Mouse (Mus musculus) olfactory bulb, adult 2 months (tissue): ENCODE data around the gene Inava. TPM values are rescaled to one million over a fixed set of nuclear protein-coding genes. Genes with fewer than 3 reads are reported as not detected.

Experiments used
- H3K27ac ChIP-seq: fragments of 200-500 bp; 2 replicates; pipeline ENCODE4 v1.5.1; 2012; ENCODE audit warnings: low read depth, low read length; ENCODE audit not compliant: insufficient read depth
- H3K4me1 ChIP-seq: fragments of 200-500 bp; 2 replicates; pipeline ENCODE4 v1.6.1; 2012; ENCODE audit warnings: low read length; ENCODE audit not compliant: control insufficient read depth, insufficient read depth
- H3K4me3 ChIP-seq: fragments of 200-500 bp; 2 replicates; pipeline ENCODE4 v1.5.1; 2012; ENCODE audit warnings: mild to moderate bottlenecking, low read depth, low read length, moderate library complexity; ENCODE audit not compliant: insufficient read depth
- CTCF ChIP-seq: fragments of 200-500 bp; IDR thresholded peaks from 2 replicates; pipeline ENCODE4 v1.5.1; 2012; ENCODE audit warnings: low read depth, mild to moderate bottlenecking, low read length, moderate library complexity; ENCODE audit not compliant: insufficient read depth
- POLR2A ChIP-seq: fragments of 200-500 bp; IDR thresholded peaks from 2 replicates; pipeline ENCODE4 v1.6.1; 2012; ENCODE audit warnings: mild to moderate bottlenecking, low read depth, low read length, moderate library complexity; ENCODE audit not compliant: insufficient read depth
- WGBS: fragments of 180-500 bp; shearing (Covaris S2); methylation state at CpG from one replicate; pipeline ENCODE4 v1.1.7; 2018; 5-methylcytosine and 5-hydroxymethylcytosine counted together
- polyA plus RNA-seq: library from polyadenylated mRNA; stranded (reverse); fragments of >200 nt; gene quantifications from 2 replicates; pipeline ENCODE4 v1.2.4, GENCODE M21; 2012; ENCODE audit warnings: low replicate concordance; ENCODE audit not compliant: missing spikeins, insufficient read depth, insufficient read length

The Inava gene
- polyA plus RNA-seq, 1 experiment = not detected

DNA sequence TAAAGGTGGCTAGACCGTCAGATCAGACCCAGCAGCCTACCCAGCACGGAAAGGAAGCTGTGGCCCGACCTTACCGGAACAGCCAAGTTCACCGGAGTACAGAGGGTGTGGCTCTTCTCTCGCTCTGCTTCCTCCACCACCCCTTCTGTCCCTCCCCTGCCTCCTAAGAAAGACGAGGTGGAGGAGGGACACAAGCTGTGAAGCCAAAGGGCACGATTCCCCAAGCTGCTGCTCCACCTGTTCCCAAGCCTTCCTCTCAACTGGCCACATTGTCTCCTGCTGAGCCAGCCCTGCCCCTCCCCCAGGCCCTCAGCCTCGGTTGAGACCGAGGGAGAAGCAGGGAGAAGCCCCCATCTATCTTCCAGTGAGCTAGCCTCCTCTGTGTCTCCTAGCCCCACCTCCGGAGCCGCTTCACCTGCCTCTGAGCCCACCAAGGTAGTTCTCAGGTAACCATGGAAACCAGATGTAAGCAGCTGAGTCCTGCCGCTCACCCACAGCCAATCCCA, 59.9 kb downstream of the Inava start:
- Histone ChIP-seq H3K27ac (no peak overlapping the region), H3K4me1 (peaks cover 25% of the 10 kb centered on the region), H3K4me3 (no peak overlapping the region)
- WGBS = 40% methylated on average over 13 of the region's 13 CpGs
- TF ChIP-seq CTCF (no peak), POLR2A (no peak)

DNA sequence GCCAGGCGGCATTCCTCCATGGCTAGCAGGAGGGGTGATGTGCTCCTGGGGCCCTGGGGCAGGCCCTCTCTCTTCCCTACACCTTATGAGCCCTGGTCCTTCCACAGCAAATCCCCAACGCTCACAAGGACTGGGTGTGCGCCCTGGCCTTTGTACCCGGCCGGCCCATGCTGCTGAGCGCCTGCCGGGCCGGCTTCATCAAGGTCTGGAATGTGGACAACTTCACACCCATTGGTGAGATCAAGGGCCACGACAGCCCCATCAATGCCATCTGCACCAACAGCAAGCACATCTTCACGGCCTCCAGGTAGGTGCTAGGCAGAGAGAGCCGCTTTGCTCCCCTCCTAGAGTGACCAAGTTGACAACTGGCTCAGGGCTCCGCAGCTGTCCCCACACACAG, 61.4 kb downstream of the Inava start:
- H3K4me1 ChIP-seq = peaks cover 26% of the 10 kb centered on the region
- H3K4me3 ChIP-seq = no peak overlapping the region
- no peak overlapping the region for H3K27ac ChIP-seq
- no peak for TF ChIP-seq POLR2A
- WGBS = 91% methylated on average over 12 of the region's 12 CpGs

DNA sequence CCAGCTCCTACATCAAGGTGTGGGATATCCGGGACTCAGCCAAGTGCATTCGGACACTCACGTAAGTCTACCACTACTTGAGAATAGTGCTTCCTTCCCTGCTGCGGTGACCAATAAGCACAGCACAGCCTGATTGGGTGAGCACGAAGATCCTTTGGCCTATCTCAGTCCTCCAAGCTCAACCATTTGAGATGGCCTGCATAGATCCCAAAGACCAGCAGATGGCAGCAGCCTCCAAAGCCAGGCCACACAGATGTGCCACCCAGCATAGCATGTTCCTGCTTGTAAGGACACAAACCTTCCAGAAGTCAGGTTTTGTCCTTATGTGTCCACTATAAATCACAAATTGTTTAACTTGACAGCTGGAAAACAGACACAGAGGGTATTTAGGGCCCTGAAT, 64.0 kb downstream of the Inava start:
- Histone ChIP-seq H3K4me3 (no peak overlapping the region), H3K4me1 (peaks cover 35% of the 10 kb centered on the region), H3K27ac (no peak overlapping the region)
- TF ChIP-seq CTCF (peak; percentile 68), POLR2A (no peak)
- WGBS = 10% methylated on average over 5 of the region's 5 CpGs

DNA sequence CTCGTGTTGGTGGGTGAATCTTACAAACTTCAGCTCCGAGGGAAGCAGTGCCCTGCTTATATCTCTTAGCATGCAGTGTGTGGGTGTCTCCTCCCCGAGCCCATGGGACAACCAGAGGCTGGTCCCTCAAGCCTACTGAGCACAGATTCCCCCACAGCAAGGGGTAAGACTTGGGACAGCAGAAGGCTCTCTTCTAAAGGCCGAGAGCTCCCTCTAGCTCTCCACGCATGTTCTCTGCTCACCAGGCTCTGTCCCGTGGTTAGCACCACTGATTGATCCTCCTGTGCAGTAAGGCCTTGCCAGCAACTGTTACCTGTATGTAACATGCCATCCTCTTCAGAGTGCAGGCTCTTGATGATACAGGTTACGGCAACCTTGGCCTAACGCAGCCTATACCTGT, 66.4 kb downstream of the Inava start:
- no peak overlapping the region for H3K27ac ChIP-seq
- no peak for TF ChIP-seq POLR2A
- TF ChIP-seq CTCF = 0 out of 2 replicates have a peak, but pooled peaks have one; percentile 37
- H3K4me3 ChIP-seq = no peak overlapping the region
- H3K4me1 ChIP-seq = peaks cover 29% of the 10 kb centered on the region
- 54% methylated on average over 8 of the region's 8 CpGs for WGBS

DNA sequence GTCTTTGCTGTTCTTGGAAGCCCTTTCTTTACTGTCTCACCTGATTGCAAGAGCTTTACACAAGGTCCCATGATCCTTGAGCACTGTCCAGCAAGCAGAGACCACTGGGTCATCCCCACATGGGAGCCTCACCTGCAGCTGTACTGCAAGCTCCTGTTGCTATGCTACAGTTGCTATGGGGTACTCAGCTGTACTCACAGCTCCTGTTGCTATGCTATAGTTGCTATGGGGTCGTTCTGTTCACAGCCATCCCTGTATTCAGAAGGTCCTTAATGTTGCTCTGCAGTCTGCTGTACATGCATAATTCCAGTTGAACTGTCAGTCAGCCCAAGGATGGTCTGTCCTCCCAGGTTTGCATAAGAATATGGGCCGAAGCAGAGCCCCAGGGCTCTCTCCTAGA, 68.6 kb downstream of the Inava start:
- H3K4me3 ChIP-seq = no peak overlapping the region
- WGBS = 31% methylated on average over 2 of the region's 2 CpGs
- no peak overlapping the region for H3K27ac ChIP-seq
- no peak for TF ChIP-seq CTCF
- TF ChIP-seq POLR2A = no peak
- H3K4me1 ChIP-seq = peaks cover 28% of the 10 kb centered on the region

Other genes starting within 250 kb of the Inava start
- gene Igfn1, start 227.9 kb downstream of the Inava start, polyA plus RNA-seq = not detected in 2 replicates
- gene Tmem9, start 226.1 kb downstream of the Inava start, polyA plus RNA-seq = not detected in 2 replicates
- gene Ascl5, start 183.5 kb downstream of the Inava start, polyA plus RNA-seq = not detected in 2 replicates
- not detected in 2 replicates for gene Cacna1s, start 181.5 kb downstream of the Inava start, polyA plus RNA-seq
- 94.8 and 211 TPM in 2 replicates for gene Kif21b, start 102.9 kb downstream of the Inava start, polyA plus RNA-seq
- gene Mroh3, start 21.4 kb downstream of the Inava start, polyA plus RNA-seq = not detected in 2 replicates
- gene Gpr25, start 26.6 kb upstream of the Inava start, polyA plus RNA-seq = not detected in 2 replicates
- not detected in 2 replicates for gene Camsap2, start 111.8 kb upstream of the Inava start, polyA plus RNA-seq
- not detected in 2 replicates for gene Ddx59, start 181.0 kb upstream of the Inava start, polyA plus RNA-seq
- gene Kif14, start 232.1 kb upstream of the Inava start, polyA plus RNA-seq = not detected in 2 replicates